Mouse (Mus musculus): ENCODE data around the gene Kifc3. TPM values are rescaled to one million over a fixed set of nuclear protein-coding genes. Genes with fewer than 3 reads are reported as not detected.

Kifc3 gene
- polyA plus RNA-seq, 1 experiment, result 2.7 TPM

GRCm38 (mm10) chr8:95215709-95216360 lies 13.2 kb upstream of the Kifc3 start:
- 82% methylated on average over 11 of the region's 11 CpGs for WGBS
- Histone ChIP-seq H3K4me3 (replicated peaks; ENCODE audit: control insufficient read depth, low read depth, low read length) (no peak overlapping the region), H3K4me1 (ENCODE audit: control insufficient read depth, insufficient read depth, low read length) (no peaks in the 10 kb centered on the region), H3K27ac (ENCODE audit: control insufficient read depth, insufficient read depth, low read depth, low read length, poor library complexity) (no peak overlapping the region)
- TF ChIP-seq POLR2A (IDR thresholded peaks at IDR 0.05; ENCODE audit: borderline replicate concordance, control insufficient read depth, low read depth, low read length) (no peak), CTCF (IDR thresholded peaks at IDR 0.05; ENCODE audit: control insufficient read depth, insufficient read depth, low read length) (no peak)

GRCm38 (mm10) chr8:95209924-95210323 lies 7.3 kb upstream of the Kifc3 start:
- TF ChIP-seq CTCF (IDR thresholded peaks at IDR 0.05; ENCODE audit: control insufficient read depth, insufficient read depth, low read length) (no peak), POLR2A (IDR thresholded peaks at IDR 0.05; ENCODE audit: borderline replicate concordance, control insufficient read depth, low read depth, low read length) (no peak)
- H3K4me3 ChIP-seq (replicated peaks; ENCODE audit: control insufficient read depth, low read depth, low read length), result no peak overlapping the region
- H3K4me1 ChIP-seq (ENCODE audit: control insufficient read depth, insufficient read depth, low read length), result no peaks in the 10 kb centered on the region
- H3K27ac ChIP-seq (ENCODE audit: control insufficient read depth, insufficient read depth, low read depth, low read length, poor library complexity), result no peak overlapping the region
- WGBS, result 14% methylated on average over 11 of the region's 11 CpGs

- no peak for TF ChIP-seq CTCF (IDR thresholded peaks at IDR 0.05; ENCODE audit: control insufficient read depth, insufficient read depth, low read length)
- no peak for TF ChIP-seq POLR2A (IDR thresholded peaks at IDR 0.05; ENCODE audit: borderline replicate concordance, control insufficient read depth, low read depth, low read length)
- 64% methylated on average over 8 of the region's 8 CpGs for WGBS
- Histone ChIP-seq H3K4me1 (ENCODE audit: control insufficient read depth, insufficient read depth, low read length) (no peaks in the 10 kb centered on the region), H3K4me3 (replicated peaks; ENCODE audit: control insufficient read depth, low read depth, low read length) (no peak overlapping the region), H3K27ac (ENCODE audit: control insufficient read depth, insufficient read depth, low read depth, low read length, poor library complexity) (no peak overlapping the region)
These were observed 3.3 kb upstream of the Kifc3 start for GRCm38 (mm10) chr8:95205946-95206345.

GRCm38 (mm10) chr8:95204039-95204380 lies 1.4 kb upstream of the Kifc3 start:
- H3K27ac ChIP-seq (ENCODE audit: control insufficient read depth, insufficient read depth, low read depth, low read length, poor library complexity), result no peak overlapping the region
- no peaks in the 10 kb centered on the region for H3K4me1 ChIP-seq (ENCODE audit: control insufficient read depth, insufficient read depth, low read length)
- H3K4me3 ChIP-seq (replicated peaks; ENCODE audit: control insufficient read depth, low read depth, low read length), result no peak overlapping the region
- WGBS, result 18% methylated on average over 10 of the region's 10 CpGs
- TF ChIP-seq POLR2A (IDR thresholded peaks at IDR 0.05; ENCODE audit: borderline replicate concordance, control insufficient read depth, low read depth, low read length) (no peak), CTCF (IDR thresholded peaks at IDR 0.05; ENCODE audit: control insufficient read depth, insufficient read depth, low read length) (peak; percentile 85)

GRCm38 (mm10) chr8:95203326-95204038 lies 870 bp upstream of the Kifc3 start:
- 47% methylated on average over 9 of the region's 9 CpGs for WGBS
- no peak overlapping the region for H3K27ac ChIP-seq (ENCODE audit: control insufficient read depth, insufficient read depth, low read depth, low read length, poor library complexity)
- TF ChIP-seq POLR2A (IDR thresholded peaks at IDR 0.05; ENCODE audit: borderline replicate concordance, control insufficient read depth, low read depth, low read length) (no peak), CTCF (IDR thresholded peaks at IDR 0.05; ENCODE audit: control insufficient read depth, insufficient read depth, low read length) (no peak)

GRCm38 (mm10) chr8:95202056-95202570 lies 499 bp downstream of the Kifc3 start:
- Histone ChIP-seq H3K27ac (ENCODE audit: control insufficient read depth, insufficient read depth, low read depth, low read length, poor library complexity) (no peak overlapping the region), H3K4me3 (replicated peaks; ENCODE audit: control insufficient read depth, low read depth, low read length) (no peak overlapping the region), H3K4me1 (ENCODE audit: control insufficient read depth, insufficient read depth, low read length) (no peaks in the 10 kb centered on the region)
- TF ChIP-seq POLR2A (IDR thresholded peaks at IDR 0.05; ENCODE audit: borderline replicate concordance, control insufficient read depth, low read depth, low read length) (no peak), CTCF (IDR thresholded peaks at IDR 0.05; ENCODE audit: control insufficient read depth, insufficient read depth, low read length) (no peak)
- 85% methylated on average over 8 of the region's 8 CpGs for WGBS

More at GRCm38 (mm10) chr8:95203326-95204038, 870 bp upstream of the Kifc3 start:
- Histone ChIP-seq H3K4me3 (replicated peaks; ENCODE audit: control insufficient read depth, low read depth, low read length) (no peak overlapping the region), H3K4me1 (ENCODE audit: control insufficient read depth, insufficient read depth, low read length) (no peaks in the 10 kb centered on the region)

GRCm38 (mm10) chr8:95201491-95201890 lies 1.1 kb downstream of the Kifc3 start:
- WGBS, result 67% methylated on average over 7 of the region's 7 CpGs
- Histone ChIP-seq H3K4me1 (ENCODE audit: control insufficient read depth, insufficient read depth, low read length) (no peaks in the 10 kb centered on the region), H3K27ac (ENCODE audit: control insufficient read depth, insufficient read depth, low read depth, low read length, poor library complexity) (no peak overlapping the region), H3K4me3 (replicated peaks; ENCODE audit: control insufficient read depth, low read depth, low read length) (no peak overlapping the region)
- TF ChIP-seq CTCF (IDR thresholded peaks at IDR 0.05; ENCODE audit: control insufficient read depth, insufficient read depth, low read length) (no peak), POLR2A (IDR thresholded peaks at IDR 0.05; ENCODE audit: borderline replicate concordance, control insufficient read depth, low read depth, low read length) (no peak)

GRCm38 (mm10) chr8:95200001-95200405 lies 2.6 kb downstream of the Kifc3 start:
- 83% methylated on average over 9 of the region's 9 CpGs for WGBS
- no peak overlapping the region for H3K27ac ChIP-seq (ENCODE audit: control insufficient read depth, insufficient read depth, low read depth, low read length, poor library complexity)
- TF ChIP-seq POLR2A (IDR thresholded peaks at IDR 0.05; ENCODE audit: borderline replicate concordance, control insufficient read depth, low read depth, low read length) (no peak), CTCF (IDR thresholded peaks at IDR 0.05; ENCODE audit: control insufficient read depth, insufficient read depth, low read length) (no peak)
- H3K4me3 ChIP-seq (replicated peaks; ENCODE audit: control insufficient read depth, low read depth, low read length), result no peak overlapping the region
- no peaks in the 10 kb centered on the region for H3K4me1 ChIP-seq (ENCODE audit: control insufficient read depth, insufficient read depth, low read length)
